Mouse (Mus musculus) kidney, postnatal 4 days (tissue): Measurements from ENCODE around the gene Paip2b.
"Not testable (repeated sequence)": the region's sequence is repeated elsewhere in the genome, so short reads cannot be mapped to it uniquely, and the experiment has no call there.

ENCODE experiments used
- DNase-seq, 2 experiments: peaks; one replicate each; pipeline ENCODE4 v3.0.0; 2021; ENCODE audit warnings: mixed read lengths in 2 of 2

Paip2b gene

DNA sequence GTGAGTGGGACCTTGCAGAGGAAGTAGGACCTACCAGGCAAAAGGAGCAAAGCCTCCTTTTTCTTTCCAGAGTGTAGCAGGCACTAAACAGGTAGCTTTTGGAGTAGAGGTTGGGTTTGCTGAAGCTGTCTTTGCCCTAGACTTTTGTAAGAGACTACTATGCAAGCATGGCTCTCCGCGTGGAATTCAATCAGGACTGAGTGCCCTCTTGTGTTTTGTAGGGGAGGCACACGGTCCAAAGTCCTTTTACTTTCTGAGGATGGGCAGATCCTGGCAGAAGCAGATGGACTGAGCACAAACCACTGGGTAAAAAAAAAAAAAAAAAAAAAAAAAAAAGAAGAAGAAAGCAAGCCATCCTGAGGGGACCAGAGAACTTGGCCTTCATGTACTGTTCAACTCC is 34.9 kb downstream of the Paip2b start:
- peak in 1 of 2 experiments; percentile 31 for DNase-seq

DNA sequence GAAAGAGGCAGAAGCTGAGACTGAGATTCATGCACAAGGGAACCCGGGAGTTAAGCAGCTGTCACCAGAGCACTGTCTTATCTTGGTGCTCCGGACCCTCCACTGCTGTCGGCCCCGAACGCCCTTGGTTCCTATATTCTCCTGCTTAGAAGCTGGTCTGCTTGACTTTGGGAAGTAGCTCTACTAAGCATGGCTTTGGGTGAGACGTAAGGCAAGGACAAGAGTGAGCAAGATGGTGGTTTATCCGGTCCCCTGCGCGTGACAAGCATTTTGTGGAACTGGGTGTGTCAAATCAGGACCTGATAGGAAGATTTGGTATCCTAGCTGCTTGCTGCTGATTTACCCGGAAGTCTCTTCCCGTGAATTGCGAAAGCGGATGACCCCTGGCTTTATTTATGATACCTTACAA is 36.0 kb downstream of the Paip2b start:
- no peak for DNase-seq

DNA sequence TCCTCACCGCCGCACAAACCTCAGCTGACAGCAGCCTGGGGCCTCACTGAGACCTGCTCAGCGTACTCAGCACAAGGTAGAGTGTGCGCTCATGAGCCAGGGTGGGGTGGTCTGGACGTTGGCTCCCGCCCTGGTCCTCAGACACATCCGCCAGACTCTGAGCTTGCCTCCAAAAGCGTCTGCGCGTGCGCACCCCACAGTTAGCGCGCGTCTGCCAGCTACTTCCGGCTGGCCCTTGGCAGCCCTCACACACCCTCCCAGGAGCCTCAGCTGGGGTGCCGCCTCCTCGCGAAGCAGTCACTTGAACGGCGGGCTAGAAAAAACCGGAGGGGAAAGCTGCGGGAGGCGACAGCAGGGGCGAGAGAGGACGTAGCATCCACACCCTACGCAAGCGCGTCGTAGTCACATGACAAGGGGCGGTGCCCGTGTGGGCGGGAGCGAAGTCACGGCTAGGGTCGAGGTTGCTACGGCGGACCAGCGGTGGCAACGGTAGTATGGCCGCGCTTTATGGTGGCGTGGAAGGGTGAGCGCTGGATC is 36.7 kb downstream of the Paip2b start, which contains the start of gene Nagk:
Gene Nagk, plus strand, starts transcription at position 223 of the 537 bp plus-strand sequence.
- DNase-seq, result peak; percentile 96 to 98

DNA sequence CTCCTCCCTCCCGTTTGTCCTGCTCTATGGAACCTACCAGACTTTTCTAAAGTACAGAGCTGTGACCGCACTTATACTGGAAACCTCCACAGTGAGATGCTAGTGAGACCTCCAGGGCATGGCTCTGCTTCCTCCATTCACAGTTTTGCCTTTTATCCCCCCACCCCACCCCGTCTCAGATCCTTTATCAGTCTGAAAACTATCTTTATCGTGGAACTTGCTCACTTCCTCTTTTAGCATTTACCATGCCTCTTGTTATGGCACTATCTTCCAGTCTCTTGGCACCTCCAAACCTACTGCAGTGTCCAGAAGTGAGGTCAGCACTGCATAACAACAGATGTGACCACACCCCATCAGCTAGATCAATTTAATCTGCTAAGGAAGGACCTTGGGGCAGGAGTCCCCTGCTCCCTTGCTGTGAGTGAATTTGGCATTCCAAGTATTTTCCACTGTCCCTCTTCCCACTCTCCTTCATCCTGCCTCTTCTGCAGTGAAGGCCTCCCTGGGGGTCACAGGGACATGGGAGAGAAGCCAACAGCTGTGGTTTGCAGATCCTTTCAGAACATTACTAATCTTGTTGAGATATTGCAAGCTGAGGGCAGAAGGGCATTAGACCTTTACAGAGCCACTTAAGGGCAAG is 40.2 kb downstream of the Paip2b start:
- DNase-seq, result no peak

DNA sequence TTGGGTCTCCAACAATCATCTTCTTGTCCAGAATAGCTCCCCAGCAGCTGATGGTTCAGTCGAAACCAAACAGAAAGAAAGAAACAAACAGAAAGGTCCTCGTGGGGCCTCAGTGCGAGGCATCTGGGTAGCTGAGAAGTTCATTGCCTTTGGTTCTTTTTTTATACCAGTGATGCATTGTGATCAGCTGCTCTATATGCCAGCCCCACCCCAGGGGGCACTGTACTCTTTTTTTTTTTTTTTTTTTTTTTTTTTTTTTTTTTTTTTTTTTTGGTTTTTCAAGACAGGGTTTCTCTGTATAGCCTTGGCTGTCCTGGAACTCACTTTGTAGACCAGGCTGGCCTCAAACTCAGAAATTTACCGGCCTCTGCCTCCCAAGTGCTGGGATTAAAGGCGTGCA is 41.0 kb downstream of the Paip2b start:
- DNase-seq, result not testable (repeated sequence)

DNA sequence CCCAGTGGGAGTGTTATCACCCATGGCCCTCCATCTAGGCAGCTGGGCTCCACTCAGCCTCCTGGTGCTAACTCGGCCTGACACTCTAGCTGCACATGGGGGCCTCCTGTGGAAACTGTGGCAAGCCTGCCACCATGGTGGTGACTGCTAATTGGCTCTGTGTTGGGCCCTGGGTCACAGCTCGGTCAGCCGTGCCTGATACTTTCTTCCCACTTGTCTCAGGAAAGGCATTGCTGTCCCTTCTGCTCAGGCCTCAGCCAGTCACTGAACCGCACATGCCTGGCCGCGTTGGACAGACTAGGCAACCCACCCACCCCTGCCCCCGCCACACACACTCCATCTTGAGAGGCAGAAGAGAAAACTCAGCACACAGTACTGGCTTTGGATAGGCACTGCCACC is 43.0 kb downstream of the Paip2b start:
- DNase-seq, result peak in 1 of 2 experiments; percentile 33

DNA sequence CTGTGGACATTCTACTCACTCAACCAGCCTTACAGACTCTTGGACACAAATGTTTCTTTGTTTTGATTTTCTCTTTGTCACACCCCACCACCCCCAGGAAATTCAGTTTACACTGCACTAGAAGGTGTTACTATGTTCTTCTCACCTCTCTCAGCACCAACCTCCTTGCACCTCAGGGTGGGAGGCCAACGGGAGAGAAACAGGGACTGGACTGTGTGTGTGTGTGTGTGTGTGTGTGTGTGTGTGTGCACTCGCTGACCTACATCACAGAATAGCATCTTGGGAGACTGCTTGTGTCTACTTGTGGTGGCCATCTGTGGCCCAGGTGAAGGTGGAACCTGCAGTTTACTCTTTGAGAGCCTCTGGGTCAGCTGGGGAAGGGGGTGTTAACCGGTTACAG is 45.1 kb downstream of the Paip2b start:
- no peak for DNase-seq

DNA sequence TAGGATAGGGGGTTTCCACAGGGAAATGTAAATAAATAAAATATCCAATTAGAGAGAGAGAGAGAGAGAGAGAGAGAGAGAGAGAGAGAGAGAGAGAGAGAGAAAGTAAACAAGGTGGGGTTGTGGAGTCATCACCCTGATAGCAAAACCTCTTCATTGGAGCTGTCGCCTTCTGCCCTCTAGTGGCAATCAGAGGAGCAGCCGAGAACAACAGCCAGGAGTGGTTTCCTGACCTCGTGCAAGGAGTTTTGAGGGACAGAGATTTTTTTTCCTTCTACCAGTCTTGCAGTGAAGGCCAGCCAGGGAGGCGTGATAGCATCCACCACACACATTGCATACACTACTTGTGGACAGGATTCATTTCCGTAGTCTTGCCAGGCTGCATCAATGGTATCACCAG is 52.5 kb downstream of the Paip2b start:
- DNase-seq, result peak; percentile 68 to 74

DNA sequence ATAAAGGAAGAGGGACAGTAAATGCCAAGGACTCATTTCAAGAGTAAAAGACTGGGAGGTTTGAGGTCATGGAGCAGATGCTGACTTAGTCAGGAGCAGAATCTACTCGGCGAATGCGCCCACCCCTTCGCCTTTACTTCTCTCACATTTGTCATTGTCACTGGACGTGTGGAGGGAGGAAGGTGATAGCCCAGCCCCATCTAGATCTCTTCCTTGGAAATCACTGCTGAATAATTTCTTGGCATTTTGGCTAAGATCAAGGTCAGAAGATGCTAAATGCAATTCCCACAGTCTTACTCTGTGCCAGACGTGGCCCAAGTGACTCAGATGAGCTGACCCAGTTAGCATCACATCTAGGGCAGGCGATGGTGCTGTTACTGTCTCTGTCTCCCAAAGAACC is 53.2 kb downstream of the Paip2b start:
- no peak for DNase-seq

DNA sequence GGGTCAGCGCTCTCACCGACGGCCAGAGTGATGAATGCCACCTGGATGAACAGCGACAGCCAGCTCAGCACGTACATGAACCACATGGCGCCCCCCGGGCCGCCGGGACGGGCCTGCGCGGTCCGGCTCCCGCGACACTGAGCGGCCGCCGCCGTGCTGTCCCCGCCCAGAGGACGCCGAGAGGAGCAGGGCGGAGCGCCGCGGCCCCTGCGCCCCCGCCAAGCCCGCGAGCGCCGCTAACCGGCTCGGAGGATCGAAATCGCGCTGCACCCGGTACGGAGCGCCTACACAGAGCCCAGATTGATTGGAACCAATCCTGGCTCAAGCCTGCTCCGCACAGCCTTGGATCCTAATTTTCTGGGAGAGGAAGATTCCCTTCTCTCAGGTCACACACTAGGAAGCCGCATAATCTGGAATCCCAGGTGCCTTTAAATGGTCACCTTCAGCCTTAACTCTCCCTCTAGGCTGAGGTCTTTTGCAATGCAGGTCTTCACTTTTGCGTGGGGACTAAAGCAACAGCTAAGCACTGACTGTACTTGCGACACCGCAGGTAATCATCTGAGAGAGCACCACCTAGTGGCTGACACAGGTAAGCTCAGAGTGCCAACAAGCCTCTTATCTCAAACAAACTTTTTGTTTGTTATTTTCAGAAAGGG is 55.8 kb downstream of the Paip2b start, which contains the start of gene Tex261:
Gene Tex261, minus strand, starts transcription at position 176 of the 656 bp plus-strand sequence.
- DNase-seq, result peak; percentile 94 to 95

DNA sequence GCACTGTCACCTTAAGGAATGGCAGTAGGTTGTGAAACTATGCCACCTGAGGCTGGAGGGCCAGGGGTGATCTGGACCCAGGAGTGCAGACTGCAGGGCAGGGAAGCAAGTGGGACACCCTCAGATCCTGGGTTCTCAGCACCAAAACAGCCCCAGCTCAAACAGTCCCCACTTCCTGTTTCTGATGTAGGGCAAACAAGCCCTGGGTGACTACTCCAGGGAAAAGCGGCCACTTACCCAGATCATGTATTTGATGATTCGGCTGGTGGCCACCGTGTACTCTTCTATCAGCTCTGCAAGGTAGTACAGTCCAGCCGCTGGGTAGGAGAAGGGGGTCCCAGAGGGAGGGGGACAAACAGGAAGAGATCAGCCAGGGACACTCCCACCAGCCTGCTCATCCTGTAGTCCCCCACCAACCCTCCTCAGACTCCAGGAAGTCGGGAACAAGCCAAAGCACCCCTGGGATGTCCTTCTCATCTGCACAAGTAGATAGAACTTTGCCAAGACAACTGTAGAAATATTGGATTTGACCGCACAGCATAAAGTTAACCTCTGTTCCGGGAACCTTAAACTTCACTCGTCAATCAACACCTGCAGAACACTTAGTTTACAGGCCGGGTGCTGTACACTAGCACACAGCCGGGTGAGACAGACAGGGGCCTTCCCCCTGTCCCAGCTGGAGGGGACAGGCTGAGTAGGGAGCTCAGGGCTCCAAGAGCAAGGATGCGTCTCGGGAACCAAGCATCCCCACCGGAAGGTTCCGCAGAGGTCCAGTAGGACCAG is 56.6 kb downstream of the Paip2b start:
- DNase-seq, result peak; percentile 25 to 48

DNA sequence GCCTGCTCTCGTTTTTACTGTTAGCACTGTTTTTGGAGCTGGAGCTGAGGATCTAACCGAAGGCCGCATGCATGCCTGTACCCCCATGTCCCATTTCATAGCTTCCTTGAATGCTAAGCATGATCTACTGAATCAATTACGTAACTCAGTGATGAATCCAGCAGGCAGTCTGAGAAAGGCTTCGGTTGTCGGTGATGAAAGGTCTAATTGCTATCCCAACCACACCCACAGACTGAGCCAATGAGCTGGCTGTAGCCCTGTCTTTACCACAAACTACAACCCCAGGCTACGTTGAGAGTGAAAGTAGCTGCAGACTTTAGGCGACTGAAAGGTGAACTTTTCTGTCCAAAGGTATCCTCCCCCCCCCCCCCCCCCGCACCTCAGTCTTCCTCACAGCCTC is 57.4 kb downstream of the Paip2b start:
- no peak for DNase-seq

DNA sequence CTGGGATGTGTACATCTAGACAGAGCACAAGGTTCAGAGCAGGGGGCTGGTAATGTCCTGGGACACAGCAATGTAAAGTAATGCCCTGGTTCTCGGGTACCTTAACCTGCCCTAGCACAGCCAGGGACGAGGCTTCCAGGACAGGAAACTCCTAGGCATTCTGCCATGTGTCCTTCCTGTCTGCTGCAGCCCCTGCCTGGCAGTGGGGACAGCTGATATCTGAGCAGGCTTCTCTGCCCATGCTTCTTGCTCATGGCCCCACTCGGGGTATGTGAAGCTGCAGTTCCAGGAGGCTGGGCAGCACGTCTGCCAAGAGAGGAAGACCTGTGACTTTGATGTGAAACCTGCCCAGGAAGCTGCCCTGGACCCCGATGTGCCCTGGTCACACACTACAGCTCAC is 63.1 kb downstream of the Paip2b start:
- DNase-seq, result no peak

DNA sequence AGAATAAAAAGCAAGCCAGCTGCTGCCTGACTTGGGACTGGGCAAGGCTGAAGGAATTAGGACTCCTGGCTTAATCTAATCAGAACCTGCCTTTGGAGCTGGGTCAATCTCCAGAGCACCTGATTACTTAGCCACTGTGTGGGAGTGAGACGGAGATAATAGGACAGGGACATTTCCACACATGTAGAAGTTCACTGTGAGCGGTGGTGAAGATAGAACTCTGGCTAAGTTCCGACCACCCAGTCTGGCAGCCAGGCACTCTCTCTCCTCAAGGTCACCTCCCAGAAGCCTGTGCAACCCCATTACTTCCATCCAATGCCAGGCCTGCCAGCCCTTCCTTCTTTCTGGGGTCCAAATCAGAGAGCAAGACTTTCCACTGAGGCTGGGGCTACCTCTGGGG is 64.6 kb downstream of the Paip2b start:
- DNase-seq, result no peak

DNA sequence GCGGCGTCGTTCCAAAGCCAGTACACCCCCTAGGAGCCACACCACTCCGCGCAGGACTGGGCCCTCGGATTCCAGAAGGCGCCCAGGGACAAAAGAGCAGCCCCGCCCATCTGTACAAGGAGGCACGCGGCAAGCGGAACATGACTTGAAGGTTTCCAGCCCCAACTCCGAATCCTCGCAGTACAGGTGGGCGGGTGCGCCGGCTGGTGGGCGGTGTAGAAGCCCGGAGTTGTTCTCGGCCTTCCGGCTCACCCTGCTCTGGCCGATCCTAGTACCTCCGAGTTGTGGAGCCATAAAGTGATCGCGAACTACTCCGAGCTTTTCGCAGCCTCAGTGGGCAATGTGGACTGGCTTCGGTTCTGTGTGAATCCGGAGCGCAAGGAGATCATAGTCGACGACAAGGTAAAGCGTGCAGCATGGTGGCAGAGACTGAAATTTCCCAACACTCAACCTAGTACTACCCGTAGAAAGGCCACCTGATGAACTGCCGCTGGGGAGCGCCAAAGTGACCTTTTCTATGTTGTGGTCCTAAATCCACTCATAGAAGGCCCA is 68.6 kb downstream of the Paip2b start:
- peak; percentile 64 to 79 for DNase-seq

DNA sequence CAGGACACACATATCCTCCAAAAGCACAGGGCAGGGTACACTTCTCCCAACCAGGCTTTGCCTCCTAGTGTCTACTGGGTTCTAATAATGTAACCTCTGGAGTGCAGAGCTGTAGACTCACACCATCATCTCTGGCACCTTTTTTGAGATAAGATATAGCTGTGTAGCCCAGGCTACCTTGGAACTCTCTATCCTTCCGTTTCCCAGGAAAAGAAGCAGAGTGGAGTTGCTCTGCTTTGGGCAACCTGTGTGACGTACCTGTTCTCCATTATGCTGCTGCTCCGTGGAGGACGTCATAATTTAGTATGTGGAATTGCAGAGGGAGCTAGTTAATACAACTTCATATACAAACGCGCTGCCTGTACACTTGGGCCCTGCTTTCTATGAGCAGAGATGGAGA is 69.2 kb downstream of the Paip2b start, which contains the start of gene Ankrd53:
Gene Ankrd53, plus strand, starts transcription at position 301 of the 400 bp plus-strand sequence.
- no peak for DNase-seq

DNA sequence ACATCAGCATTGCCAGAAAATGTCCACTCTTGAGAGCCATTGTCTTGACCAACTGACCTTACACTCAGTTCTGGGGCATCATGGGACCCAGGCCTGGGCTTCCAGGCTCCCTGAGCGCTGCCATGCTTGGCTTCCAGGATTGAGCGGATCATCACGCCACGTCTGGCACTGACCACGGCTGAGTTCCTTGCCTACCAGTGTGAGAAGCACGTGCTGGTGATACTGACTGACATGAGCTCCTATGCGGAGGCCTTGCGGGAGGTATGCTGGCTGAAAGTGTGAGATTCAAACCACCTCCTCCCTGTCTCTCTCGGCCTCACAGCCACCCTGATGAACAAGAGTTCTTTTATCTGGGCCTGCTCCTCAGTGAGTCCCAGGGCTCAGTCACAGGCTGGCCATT is 75.5 kb downstream of the Paip2b start:
- DNase-seq, result no peak
